Mouse (Mus musculus) ES-E14 (cell line): ENCODE measurements at regions not wholly inside any gene's neighbourhood (a gene's known extent, or its start where the extent isn't known, plus 50 kb on each side); places are given as distances from the start of the nearest gene placed in this dataset.

ENCODE experiments used
- MAFK ChIP-seq: IDR thresholded peaks from 2 replicates; pipeline ENCODE4 v1.6.1; 2014; ENCODE audit warnings: mild to moderate bottlenecking, low read depth, low read length, inconsistent platforms; ENCODE audit not compliant: insufficient read depth
- ZC3H11A ChIP-seq: IDR thresholded peaks from 2 replicates; pipeline ENCODE4 v1.6.1; 2012; ENCODE audit warnings: low read depth, mild to moderate bottlenecking, inconsistent platforms, low read length, borderline replicate concordance

GRCm38 (mm10) chr7:136010013-136010412, 293.9 kb upstream of the Mki67 start:
- TF ChIP-seq MAFK (no peak), ZC3H11A (no peak)
